Mouse (Mus musculus) heart, adult 2 months (tissue): ENCODE measurements around the gene DXBay18. TPM values are rescaled to one million over a fixed set of nuclear protein-coding genes. Genes with fewer than 3 reads are reported as not detected.

Source experiments
- polyA plus RNA-seq: library from polyadenylated mRNA; depleted of rRNA; stranded (reverse); fragments of >200 nt; gene quantifications from 2 replicates; pipeline ENCODE4 v1.2.3, GENCODE M21; 2012; rRNA removed
- total RNA-seq, 2 experiments: library from RNA; stranded (reverse); gene quantifications; 2 replicates each; pipeline ENCODE4 v1.2.3; 2021

Gene DXBay18
- total and polyA plus RNA-seq, 3 experiments: not detected

Other genes starting within 250 kb of the DXBay18 start
- 10 to 100 TPM; 25.9 to 31.5 TPM for gene Cetn2, start 231.0 kb downstream of the DXBay18 start, total RNA-seq
- 9.4 and 14.9 TPM in 2 replicates for gene Cetn2, start 231.0 kb downstream of the DXBay18 start, polyA plus RNA-seq
- gene Nsdhl, start 230.9 kb downstream of the DXBay18 start, total RNA-seq: 1 to 10 TPM; 4.3 to 4.8 TPM
- gene Nsdhl, start 230.9 kb downstream of the DXBay18 start, polyA plus RNA-seq: 5.2 and 8.5 TPM in 2 replicates
- 1 to 10 TPM in 1 of 2 experiments, under 1 TPM in 1; 0.81 to 1.2 TPM for gene Zfp185, start 162.1 kb downstream of the DXBay18 start, total RNA-seq
- 1.2 and 1.8 TPM in 2 replicates for gene Zfp185, start 162.1 kb downstream of the DXBay18 start, polyA plus RNA-seq
- gene Pnma5, start 112.3 kb downstream of the DXBay18 start, total RNA-seq: not detected
- gene Pnma5, start 112.3 kb downstream of the DXBay18 start, polyA plus RNA-seq: not detected in 2 replicates
- gene Pnma3, start 84.7 kb downstream of the DXBay18 start, total RNA-seq: not detected
- 0.06 TPM in 1 of 2 replicates, not detected in the other for gene Pnma3, start 84.7 kb downstream of the DXBay18 start, polyA plus RNA-seq
- 1 to 10 TPM in 1 of 2 experiments, under 1 TPM in 1; 0.68 to 3.4 TPM for gene Xlr4a, start 67.0 kb downstream of the DXBay18 start, total RNA-seq
- gene Xlr4a, start 67.0 kb downstream of the DXBay18 start, polyA plus RNA-seq: 0.15 and 0.39 TPM in 2 replicates
- 1 to 10 TPM in 1 of 2 experiments, under 1 TPM in 1; 0.32 to 1.3 TPM for gene Xlr3a, start 52.4 kb downstream of the DXBay18 start, total RNA-seq
- 0.23 and 0.76 TPM in 2 replicates for gene Xlr3a, start 52.4 kb downstream of the DXBay18 start, polyA plus RNA-seq
- not detected for gene Gm14685, start 32.4 kb downstream of the DXBay18 start, total RNA-seq
- gene Gm14685, start 32.4 kb downstream of the DXBay18 start, polyA plus RNA-seq: 0.08 TPM in 1 of 2 replicates, not detected in the other
- not detected for gene Xlr5b, start 654 bp downstream of the DXBay18 start, total RNA-seq
- not detected in 2 replicates for gene Xlr5b, start 654 bp downstream of the DXBay18 start, polyA plus RNA-seq
- gene Spin2d, start 27.5 kb upstream of the DXBay18 start, total RNA-seq: not detected
- gene Spin2d, start 27.5 kb upstream of the DXBay18 start, polyA plus RNA-seq: not detected in 2 replicates
- under 1 TPM; 0.25 to 0.99 TPM for gene Xlr3b, start 42.8 kb upstream of the DXBay18 start, total RNA-seq
- 0.35 and 0.59 TPM in 2 replicates for gene Xlr3b, start 42.8 kb upstream of the DXBay18 start, polyA plus RNA-seq
- gene Xlr4b, start 64.9 kb upstream of the DXBay18 start, total RNA-seq: 1 to 10 TPM in 1 of 2 experiments, under 1 TPM in 1; 0.32 to 1.9 TPM
- gene Xlr4b, start 64.9 kb upstream of the DXBay18 start, polyA plus RNA-seq: 0.20 and 0.29 TPM in 2 replicates
- 1 to 10 TPM; 6.0 to 6.9 TPM for gene F8a, start 78.8 kb upstream of the DXBay18 start, total RNA-seq
- gene F8a, start 78.8 kb upstream of the DXBay18 start, polyA plus RNA-seq: 5.1 and 5.9 TPM in 2 replicates
- gene Xlr4c, start 93.7 kb upstream of the DXBay18 start, total RNA-seq: not detected
- gene Xlr4c, start 93.7 kb upstream of the DXBay18 start, polyA plus RNA-seq: not detected in 2 replicates
- not detected for gene Xlr3c, start 115.9 kb upstream of the DXBay18 start, total RNA-seq
- gene Xlr3c, start 115.9 kb upstream of the DXBay18 start, polyA plus RNA-seq: not detected in 2 replicates
- gene Xlr5a, start 143.5 kb upstream of the DXBay18 start, total RNA-seq: not detected
- not detected in 2 replicates for gene Xlr5a, start 143.5 kb upstream of the DXBay18 start, polyA plus RNA-seq
- gene Xlr5c, start 143.5 kb upstream of the DXBay18 start, total RNA-seq: not detected
- not detected in 2 replicates for gene Xlr5c, start 143.5 kb upstream of the DXBay18 start, polyA plus RNA-seq
- gene Gm45015, start 187.4 kb upstream of the DXBay18 start, total RNA-seq: not detected
- gene Gm45015, start 187.4 kb upstream of the DXBay18 start, polyA plus RNA-seq: not detected in 2 replicates
- gene Zfp275, start 193.2 kb upstream of the DXBay18 start, total RNA-seq: 1 to 10 TPM; 4.8 to 6.2 TPM
- gene Zfp275, start 193.2 kb upstream of the DXBay18 start, polyA plus RNA-seq: 7.5 and 11.2 TPM in 2 replicates
- gene Gm18336, start 249.3 kb upstream of the DXBay18 start, total RNA-seq: not detected
- not detected in 2 replicates for gene Gm18336, start 249.3 kb upstream of the DXBay18 start, polyA plus RNA-seq